Mouse (Mus musculus): ENCODE measurements around the gene Pxylp1.

Pxylp1 gene

DNA sequence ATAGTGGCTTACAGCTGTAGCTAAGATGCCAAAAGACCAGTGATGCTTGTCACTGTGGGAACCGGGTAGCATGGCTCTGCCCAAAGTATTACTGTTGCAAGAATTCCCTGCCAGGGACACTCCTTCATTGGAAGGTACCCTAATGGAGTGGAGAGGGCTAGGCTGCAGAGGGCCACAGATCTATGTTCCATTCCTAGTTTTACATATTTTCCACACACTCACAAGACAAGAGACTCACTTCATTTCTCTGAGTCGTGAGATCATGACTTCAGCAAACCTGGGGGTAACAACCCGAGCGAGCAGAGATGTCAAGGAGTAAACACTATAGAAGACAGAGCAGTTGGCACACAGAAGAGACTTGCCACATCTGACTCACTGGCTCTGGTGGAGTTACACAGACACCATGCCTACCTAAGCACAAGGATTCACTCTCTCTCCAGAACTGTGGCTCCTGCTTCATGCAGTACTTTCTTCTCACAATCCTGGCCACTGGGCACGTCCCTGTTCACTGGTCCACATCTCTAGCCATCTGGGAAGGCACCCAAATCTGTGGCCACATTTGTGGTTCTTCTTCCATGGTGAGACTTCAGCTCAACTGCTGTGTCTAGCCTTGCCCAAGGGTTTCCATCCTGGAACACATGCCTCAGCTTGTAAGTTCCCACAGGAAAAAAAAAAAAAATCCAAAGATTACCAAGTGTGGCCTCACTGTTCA, 31.9 kb downstream of the Pxylp1 start:
- DNase-seq (ENCODE audit: low spot score in 2 of 2), result no peak

DNA sequence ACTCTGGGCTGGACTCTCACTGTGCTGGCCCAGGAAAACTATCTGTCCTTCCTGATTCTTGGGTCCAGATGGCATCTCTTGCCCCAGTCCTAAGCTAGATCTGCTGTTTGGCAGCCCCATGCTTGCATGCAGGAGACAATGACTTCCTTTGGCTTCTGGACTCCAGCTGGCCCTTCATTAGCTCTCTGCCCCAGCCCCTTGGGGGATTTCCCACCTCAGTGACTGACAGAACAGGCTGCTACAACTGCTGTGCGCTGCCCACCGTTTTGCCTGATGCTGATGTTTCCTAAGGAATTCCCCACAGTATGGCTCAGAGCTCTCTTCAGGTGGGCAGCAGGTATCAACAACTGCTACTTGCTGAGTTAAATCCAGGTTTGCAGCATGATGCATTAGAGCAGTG, 33.4 kb downstream of the Pxylp1 start:
- no peak for DNase-seq (ENCODE audit: low spot score in 2 of 2)

DNA sequence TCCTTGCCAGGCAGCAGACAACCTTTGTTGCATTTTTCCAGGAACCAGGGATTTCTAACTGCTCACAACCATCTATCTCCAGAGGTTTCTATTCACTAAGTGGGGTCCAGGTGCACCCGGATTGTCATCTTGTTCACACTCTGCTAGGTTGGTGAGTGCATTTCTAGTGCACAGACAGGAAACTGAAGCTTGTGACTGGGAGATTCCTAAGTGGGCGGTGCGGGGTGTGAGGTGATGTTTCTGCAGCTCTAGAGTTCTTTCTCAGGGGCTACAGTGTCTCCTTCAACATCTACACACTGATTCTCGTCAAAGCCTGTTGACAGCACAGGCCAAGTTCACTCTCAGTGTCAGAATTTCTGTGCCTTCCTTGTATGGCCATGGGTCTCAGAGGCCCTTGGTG, 34.6 kb downstream of the Pxylp1 start:
- no peak for DNase-seq (ENCODE audit: low spot score in 2 of 2)

DNA sequence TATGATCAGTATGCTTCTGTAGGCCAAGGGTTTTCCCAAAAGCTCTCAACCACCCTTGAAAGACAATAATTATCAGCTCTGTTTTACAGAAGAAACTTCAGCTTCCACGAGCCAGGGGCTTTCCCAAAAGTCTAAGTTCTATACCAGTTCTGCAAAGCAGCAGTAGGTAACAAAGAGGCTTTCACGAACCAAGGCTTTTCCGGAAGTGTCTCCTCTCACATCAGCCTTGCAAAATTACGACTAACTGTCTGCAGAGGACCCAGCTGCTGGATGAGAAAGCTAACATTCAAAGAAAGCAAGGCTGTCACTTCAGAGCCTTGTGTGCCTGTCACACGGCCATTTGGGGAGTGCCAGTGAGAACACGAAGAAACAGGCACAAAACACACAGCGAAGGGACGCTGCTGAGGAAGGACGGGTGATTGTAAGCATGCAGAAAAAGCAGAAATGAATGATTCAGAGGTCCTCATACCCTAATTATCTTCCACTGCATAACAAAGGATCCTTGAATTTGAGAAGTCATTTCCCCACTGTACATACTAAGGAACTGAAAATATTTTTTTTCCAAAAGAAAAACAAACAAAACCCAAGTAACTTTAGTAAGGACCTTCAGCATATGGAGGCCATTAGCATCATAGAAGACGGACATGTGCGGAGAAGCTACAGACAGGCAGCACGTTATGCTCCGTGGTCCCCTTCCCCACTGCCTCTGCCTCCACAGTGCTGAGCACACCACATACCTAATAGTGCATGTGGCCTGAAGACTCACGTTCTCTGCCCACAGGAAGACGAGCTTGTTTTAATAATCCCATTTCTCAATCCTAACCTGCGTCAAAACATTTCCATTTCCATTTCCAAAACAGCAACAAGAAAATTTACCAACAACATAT, 38.9 kb downstream of the Pxylp1 start:
- no peak for DNase-seq (ENCODE audit: low spot score in 2 of 2)

DNA sequence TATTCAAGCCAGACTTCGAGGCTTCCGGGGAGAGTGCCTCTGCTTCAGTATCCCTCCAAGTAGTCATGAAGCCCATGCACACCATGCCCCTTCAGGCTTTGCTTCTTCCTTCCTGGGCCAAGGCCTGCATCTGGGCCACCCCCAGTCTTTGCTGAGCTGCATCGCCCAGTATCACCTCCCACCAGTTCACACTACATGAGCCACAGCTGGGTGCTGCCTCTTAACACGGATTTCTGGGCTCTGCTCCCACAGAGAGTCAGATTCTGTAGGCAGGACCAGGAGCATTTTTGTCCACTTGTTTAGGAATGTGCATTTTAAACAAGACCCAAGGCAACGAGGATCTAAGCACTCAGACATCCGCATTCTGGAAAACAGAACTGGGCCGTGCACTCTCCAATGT, 40.8 kb downstream of the Pxylp1 start:
- no peak for DNase-seq (ENCODE audit: low spot score in 2 of 2)

DNA sequence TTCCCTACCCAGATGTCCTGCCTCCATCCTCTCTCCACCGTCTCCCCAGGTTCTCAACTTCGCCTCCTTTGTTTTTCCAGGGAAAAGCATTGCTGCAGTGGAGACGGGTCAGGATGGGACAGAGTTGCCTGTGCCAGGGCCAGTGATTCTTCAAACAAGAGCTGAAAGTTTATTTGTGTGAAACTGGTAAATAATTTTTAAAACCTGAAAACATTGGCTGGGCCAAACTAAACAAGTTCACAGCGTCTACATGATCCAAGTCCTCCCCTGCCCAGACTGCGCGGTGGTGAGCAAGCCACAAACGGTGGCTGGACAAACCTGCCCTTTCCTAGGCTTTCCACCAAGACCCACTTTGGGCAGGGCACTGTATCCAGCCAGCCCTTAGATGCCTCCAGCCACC, 41.4 kb downstream of the Pxylp1 start:
- DNase-seq (ENCODE audit: low spot score in 2 of 2), result no peak

DNA sequence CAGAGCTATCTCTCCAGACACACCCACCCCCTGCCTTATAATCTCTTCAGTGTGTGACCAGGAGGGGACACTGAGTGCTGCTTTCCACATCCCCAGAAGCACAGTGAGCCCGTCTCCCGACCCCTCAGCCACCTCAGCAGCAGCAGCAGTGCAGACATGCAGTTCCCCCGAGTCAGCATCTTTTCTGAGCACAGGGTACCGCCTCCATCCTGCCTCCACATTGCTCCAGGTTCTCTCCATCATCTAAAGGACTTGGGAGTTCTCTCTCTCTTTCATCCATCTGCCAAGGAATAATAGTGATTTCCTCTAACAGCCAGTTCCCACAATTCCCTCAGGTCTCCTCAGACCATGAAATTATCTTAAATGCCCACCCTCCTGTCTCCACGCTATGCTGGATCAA, 43.5 kb downstream of the Pxylp1 start:
- no peak for DNase-seq (ENCODE audit: low spot score in 2 of 2)

DNA sequence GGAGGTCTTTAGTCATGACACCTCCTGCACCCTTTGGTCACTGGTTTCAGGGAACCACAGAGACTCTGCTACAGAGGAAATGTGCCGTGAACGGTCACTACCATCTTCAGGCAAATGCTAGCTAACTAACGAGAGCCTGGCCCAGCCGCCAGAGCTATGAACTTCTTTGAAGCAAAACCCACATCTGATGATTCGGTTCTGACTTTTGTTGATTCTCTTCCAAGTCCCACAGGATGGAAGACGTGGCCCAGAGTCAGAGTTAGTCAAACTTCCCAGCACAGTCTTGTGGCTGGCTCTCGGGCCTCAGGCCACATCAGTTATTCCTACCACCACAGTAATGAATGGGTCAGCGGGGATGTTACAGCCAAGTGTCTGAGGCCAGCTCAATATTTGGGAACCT, 46.1 kb downstream of the Pxylp1 start:
- no peak for DNase-seq (ENCODE audit: low spot score in 2 of 2)

DNA sequence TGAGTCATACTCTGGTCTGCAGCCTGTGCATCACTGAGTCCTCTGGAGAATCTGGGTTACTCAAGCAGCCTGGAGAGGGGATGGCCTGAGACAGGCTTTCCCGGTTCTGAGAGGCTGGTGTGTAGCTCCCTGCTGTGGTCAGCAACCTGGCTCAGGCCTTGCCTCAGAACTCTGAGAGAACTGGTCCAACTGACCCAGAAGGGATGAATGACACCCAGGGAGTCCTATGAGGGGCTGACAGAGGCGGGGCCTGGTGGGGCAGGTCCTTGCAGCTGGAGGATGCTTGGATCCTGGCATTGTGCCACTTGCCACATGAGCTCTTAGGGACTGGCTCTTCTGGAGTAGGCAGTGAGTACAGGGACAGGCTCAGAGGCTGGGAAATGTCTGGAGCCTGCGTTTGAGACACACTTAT, 47.7 kb downstream of the Pxylp1 start:
- DNase-seq (ENCODE audit: low spot score in 2 of 2), result peak in 1 of 2 experiments; percentile 62

DNA sequence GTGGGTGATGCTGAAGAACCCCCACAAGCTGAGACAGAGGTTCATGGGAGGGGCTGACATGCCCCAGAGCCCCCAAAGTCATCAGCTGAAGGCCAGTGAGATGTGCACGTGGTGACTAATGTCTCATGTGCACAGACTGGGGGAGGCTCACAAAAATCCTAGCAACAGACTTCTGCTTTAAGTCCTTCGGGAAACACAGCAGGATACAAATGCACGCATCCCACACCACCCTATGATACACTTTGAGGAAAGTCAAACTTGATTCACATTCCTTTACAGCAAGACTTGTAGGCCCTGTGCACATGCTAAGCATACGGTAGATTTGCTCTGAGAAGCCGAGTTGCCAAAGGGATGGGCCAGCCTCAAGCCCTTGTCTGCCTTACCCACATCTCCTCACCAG, 53.1 kb downstream of the Pxylp1 start:
- no peak for DNase-seq (ENCODE audit: low spot score in 2 of 2)

DNA sequence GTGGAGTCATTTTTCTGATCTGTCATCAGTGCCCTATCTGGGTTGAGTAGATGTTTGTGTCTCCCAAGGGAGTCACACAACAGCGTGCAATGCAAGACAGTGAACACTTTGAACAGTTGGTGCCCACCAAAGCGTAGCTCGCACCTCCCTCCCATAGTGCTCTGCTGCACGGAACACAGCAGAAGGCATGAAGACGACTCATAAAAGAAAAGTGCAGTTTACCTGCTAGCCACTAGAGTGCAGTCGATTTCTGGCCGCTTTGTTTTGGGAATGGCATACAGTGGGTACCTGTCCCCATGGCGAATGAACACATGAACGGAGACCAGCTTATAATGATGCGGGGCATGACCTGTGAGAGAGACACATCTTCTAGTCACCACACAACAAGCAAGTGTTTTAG, 53.6 kb downstream of the Pxylp1 start:
- no peak for DNase-seq (ENCODE audit: low spot score in 2 of 2)

DNA sequence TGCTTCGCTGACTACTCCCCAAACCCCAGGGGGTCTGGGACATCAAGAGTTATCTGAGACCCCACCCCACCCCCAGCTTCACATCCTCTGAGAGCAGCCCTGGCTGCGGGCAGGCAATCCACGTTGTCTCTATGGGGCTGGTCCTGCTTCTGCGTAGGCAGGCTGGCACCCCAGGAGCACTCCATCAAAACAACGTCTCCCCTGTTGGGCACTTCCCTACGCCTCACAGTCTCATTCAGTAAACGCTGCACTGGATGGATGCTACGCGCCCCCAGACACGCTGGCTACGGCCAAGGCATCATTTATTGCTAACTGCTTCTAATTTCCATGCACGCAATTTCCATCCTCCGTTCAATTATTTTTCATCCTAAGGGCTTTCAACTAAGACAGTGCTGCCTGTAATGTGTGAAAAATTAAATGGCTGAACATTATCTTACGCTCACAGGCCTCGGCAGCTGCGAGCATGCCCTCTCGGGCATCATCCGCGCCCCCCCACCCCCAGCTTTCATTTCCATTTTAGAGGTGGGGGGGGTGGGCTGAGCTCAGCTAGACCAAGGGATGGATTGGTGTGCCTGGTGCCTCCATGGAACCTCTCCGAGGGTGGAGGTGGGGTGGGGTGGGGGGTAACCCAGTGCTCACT, 54.6 kb downstream of the Pxylp1 start:
- no peak for DNase-seq (ENCODE audit: low spot score in 2 of 2)

DNA sequence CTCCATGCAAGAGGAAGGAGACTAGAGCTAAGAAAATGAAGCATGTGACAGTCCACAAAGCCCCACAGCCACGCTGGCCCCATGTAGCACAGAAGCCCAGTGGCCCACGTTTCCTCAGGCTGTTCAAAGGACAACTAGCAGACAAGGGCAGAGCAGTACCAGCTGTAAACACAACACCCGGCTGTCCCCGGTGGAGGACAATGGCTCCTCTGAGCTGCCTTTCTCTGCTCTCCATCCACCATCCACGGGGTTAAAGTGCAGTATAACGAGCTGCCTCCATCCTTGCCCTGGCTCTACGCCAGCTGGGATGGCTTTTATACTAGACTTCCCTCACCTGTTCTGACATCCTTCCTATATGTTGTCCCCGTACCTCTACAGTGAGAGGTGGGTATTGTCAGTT, 55.5 kb downstream of the Pxylp1 start:
- no peak for DNase-seq (ENCODE audit: low spot score in 2 of 2)

DNA sequence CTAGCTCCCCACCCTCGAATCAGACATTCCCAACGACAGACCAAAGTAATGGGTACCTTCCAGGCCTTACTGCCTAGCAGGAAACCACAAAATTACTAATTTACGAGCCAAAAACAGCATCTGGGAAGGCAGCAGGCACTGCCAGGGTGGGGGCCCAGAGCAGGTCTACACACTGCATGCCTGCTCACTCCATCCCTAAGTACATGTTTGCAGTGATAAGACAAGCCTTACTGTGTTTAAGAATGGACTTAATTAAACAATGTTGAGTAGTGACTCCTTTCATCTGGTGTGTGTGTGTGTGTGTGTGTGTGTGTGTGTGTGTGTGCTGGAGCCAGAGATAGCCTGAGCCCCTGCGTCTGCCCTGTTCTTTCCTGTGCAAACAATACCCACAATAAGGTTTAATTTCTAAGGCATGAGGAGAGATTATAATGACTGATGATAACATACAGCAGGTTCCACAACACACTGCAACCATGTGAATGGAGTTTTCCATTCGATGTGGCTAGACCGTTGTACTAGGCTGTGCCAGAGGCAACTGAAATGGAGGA, 57.0 kb downstream of the Pxylp1 start:
- DNase-seq (ENCODE audit: low spot score in 2 of 2), result no peak

DNA sequence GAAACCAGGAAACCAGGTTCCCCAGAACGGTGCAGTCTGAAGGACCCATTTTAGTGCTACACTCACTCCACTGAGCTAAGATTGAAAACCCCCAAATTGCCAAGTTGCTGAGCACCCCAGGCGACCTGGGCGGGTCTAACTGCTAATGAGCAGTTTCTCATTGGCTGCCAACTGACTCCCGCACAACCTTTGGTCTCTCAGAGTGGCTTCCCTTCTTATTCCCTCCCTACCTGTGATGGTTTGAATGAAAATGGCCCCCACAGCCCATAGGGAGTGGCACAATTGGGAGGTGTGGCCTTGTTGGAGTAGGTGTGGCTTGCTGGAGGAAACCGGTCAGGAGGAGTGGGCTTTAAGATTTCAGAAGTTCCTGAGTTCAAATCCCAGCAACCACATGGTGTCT, 58.9 kb downstream of the Pxylp1 start:
- no peak for DNase-seq (ENCODE audit: low spot score in 2 of 2)

DNA sequence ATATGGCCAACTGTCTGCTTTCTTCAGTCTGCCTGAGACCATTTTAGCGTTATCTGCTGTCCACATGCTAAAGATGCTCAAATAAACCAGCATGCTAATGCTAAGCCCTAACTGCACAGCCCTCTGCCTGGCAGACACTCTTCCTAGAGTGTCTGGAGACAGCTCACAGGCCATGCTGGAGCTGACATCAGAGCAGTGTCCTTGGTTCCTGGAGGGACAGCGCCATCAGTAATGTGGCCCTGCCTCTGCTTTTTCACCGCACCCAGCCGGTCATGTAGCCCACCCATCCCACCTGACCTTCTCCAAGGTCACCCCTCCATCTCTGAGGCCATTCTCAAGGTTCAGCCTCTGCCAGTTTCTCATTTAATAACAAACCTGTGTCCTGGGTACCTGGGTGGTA, 60.0 kb downstream of the Pxylp1 start:
- no peak for DNase-seq (ENCODE audit: low spot score in 2 of 2)

DNA sequence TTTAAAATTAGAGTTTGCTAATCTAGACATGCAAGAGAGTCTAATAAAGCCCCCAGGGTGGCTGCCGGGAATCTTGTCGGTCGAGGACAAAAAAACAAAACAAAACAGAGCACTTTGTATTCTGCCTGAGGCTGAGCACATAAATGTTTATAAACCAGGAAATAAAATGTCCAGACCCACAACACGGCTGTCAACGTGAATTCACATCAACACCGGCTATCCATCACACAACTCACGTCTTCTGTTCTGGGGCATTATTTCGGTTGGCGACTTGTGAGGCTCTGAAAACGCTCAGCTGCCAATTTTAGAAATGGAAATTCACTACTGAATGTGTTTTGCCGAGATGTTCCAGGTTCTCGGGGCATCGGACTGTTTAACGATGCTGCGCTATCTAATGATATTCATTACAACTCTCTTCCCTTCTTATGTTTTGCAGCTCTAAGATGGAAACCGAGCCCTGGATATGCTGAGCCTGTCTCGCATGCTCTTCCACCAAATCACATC, 61.6 kb downstream of the Pxylp1 start:
- no peak for DNase-seq (ENCODE audit: low spot score in 2 of 2)

DNA sequence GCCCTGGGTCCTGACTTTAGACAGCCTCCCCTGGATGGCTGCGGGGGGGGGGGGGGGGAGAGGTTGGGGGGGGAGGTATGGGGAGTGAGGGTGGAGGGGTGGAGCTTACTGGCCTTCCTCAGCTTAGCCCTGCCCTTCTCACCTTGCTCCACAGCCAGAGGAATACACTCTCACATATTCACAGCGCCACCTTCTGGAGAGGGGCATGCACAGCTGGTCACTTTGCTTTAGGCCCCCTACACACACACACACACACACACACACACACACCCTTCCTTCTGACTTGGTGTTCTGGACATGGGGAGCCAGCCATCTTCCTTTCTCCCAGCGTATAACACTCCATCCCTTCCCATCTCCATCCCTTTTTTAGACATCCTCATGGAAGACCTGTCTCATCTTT, 62.8 kb downstream of the Pxylp1 start:
- DNase-seq (ENCODE audit: low spot score in 2 of 2), result no peak

DNA sequence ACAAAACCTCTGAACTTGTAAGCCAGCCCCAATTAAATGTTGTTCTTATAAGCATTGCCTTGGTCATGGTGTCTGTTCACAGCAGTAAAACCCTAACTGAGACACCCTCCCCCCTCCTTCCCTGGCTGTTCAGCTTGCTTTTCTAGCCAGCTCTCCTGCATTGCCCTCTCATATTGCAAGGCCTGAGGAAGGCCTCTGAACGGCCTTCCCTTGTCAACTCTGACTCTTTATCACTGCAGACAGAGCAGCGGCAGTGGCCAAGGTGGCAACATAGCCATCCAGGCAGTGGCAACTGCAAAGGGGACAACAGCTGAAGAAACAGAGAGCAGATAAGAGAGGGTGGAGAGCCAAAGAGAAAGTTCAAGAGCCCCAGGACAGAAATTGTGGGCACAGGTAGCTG, 64.4 kb downstream of the Pxylp1 start:
- DNase-seq (ENCODE audit: low spot score in 2 of 2), result no peak

DNA sequence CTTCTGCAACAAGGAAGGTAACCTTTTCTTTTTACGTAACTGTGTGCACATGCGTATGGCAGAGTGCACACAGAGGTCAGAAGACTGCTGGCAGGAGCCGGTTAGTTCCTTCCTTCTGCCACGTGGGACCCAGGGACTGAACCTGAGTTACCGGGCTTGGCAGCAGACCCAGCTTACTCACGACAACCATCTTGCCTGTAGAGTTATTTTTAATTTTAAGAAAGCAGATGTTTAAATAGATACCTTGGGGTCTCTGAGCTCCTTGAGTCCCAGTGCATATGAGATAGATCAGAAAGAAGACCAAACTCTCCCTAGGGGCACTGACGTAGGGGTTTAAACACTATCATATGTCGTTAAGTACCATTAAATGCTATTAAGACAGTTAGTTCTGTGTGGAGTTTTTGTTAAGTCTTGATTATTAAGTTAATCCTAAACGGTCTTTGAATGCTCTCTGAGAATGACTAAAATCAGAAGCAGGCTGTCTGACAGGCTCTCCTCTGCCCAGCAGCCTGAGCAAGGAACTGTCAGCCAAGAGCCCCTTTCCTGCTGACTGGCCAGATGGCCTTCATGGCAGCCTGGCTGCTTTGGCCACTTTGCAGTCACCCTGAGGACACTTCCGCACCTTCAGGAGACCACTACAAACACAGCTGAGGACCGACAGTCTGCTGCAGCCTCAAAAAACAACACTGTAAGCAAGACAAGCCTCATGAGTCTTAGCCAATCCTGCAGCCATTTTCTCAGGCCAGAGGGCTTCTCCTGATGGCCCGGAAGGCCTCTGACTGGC, 65.3 kb downstream of the Pxylp1 start:
- DNase-seq (ENCODE audit: low spot score in 2 of 2), result no peak

DNA sequence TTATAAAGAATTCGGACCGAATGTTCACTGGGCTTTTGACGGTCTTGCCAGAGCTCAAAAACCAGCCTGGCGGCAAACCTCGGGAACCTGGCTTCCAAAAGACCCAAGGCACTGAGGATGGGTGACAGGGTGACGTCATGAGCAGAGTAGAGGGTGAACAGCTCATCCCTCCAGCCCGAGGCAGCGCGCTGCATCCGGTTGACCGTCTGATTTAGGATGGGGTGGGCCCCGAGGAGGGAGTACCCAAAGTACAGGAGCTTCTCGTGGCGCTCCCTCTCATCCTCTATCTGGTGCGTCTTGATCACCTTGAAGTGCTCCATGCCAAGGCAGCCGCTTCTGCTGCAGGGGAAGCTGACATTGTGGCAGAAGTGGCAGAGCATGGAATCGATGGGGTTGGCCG, 67.6 kb downstream of the Pxylp1 start:
- DNase-seq (ENCODE audit: low spot score in 2 of 2), result no peak

DNA sequence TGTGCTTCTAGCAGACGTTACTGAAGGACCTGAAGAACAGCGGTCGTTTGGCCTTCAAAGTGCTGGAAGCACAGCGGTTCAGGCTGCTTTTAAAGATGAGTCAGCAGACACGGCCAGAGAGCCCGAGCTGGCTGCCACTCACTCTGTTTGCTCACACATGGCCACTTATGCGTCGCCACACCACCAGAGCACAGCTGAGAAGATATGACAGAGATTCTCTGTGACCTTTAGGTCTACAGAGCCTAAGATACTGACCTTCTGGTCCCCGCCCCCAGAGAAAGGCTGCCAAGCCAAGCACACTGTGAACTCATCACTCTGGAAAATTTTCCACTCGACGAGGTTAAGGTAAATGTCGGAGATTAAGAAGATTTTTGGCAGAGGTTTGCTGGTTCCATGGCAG, 68.4 kb downstream of the Pxylp1 start:
- DNase-seq (ENCODE audit: low spot score in 2 of 2), result no peak
